Mouse (Mus musculus): ENCODE results near the gene Npffr2.

GRCm38 (mm10) chr5:89526181-89526778 is 949 bp upstream of the Npffr2 start:
- TF ChIP-seq CTCF (IDR thresholded peaks at IDR 0.05; ENCODE audit: borderline replicate concordance, extremely low read depth, insufficient read depth, insufficient read length) (no peak; the same call in 1 of the 2 replicates), POLR2A (IDR thresholded peaks at IDR 0.05; ENCODE audit: borderline replicate concordance, extremely low read depth, insufficient read depth, insufficient read length, poor library complexity, severe bottlenecking) (no peak)

All from brain, embryonic 14.5 days (tissue).